Mouse (Mus musculus) forebrain, embryonic 16.5 days (tissue): ENCODE results near the gene Pam16. TPM values are rescaled to one million over a fixed set of nuclear protein-coding genes. Genes with fewer than 3 reads are reported as not detected.

Experiments used
- ATAC-seq: fragments of 200-750 bp; cut with Nextera tagmentation; 2 replicates; pipeline ENCODE4 v1.8.0; 2017; ENCODE audit warnings: mild to moderate bottlenecking, moderate library complexity
- H3K27ac ChIP-seq: fragments of 300-500 bp; sonication (generic); 2 replicates; pipeline ENCODE4 v1.5.1; 2014; ENCODE audit warnings: low read length, control low read depth
- H3K27me3 ChIP-seq: fragments of 300-500 bp; sonication (generic); replicated peaks from 2 replicates; pipeline ENCODE4 v1.6.1; 2014; ENCODE audit warnings: low read length; ENCODE audit not compliant: control insufficient read depth, insufficient read depth
- H3K36me3 ChIP-seq: fragments of 300-500 bp; sonication (generic); 2 replicates; pipeline ENCODE4 v1.6.1; 2014; ENCODE audit not compliant: control insufficient read depth, insufficient read depth
- H3K4me1 ChIP-seq: fragments of 300-500 bp; sonication (generic); replicated peaks from 2 replicates; pipeline ENCODE4 v1.6.1; 2014; ENCODE audit warnings: low read length; ENCODE audit not compliant: control insufficient read depth, insufficient read depth
- H3K4me2 ChIP-seq: fragments of 300-500 bp; sonication (generic); 2 replicates; pipeline ENCODE4 v1.6.1; 2014; ENCODE audit warnings: mild to moderate bottlenecking, low read length, control low read depth
- H3K4me3 ChIP-seq: fragments of 300-500 bp; sonication (generic); replicated peaks from 2 replicates; pipeline ENCODE4 v1.5.1; 2014; ENCODE audit warnings: mild to moderate bottlenecking, low read length, control low read depth
- H3K9ac ChIP-seq: fragments of 300-500 bp; sonication (generic); replicated peaks from 2 replicates; pipeline ENCODE4 v1.6.1; 2014; ENCODE audit warnings: low read depth, low read length, control low read depth
- H3K9me3 ChIP-seq: fragments of 300-500 bp; sonication (generic); 2 replicates; pipeline ENCODE4 v1.6.1; 2016; ENCODE audit warnings: low read length; ENCODE audit not compliant: control insufficient read depth
- WGBS: fragments of 180-500 bp; shearing (Covaris S2); extraction: QIAGEN DNeasy Blood & Tissue Kit; methylation state at CpG from one replicate; pipeline ENCODE4 v1.1.7; 2014; 5-methylcytosine and 5-hydroxymethylcytosine counted together
- polyA plus RNA-seq: library from polyadenylated mRNA; unstranded; fragments of >200 nt; fragmentation: Nextera tagmentation; extraction: Ambion mirVana; gene quantifications from 2 replicates; pipeline ENCODE4 v1.2.1, GENCODE M21; 2015

Pam16 gene
- polyA plus RNA-seq = 132 and 157 TPM in 2 replicates

GRCm38 (mm10) chr16:4624481-4625110 lies at the start of gene Pam16:
Pam16 (minus strand) TSS chr16:4624988.
- peak; percentile 91 for ATAC-seq
- H3K9me3 ChIP-seq = no peaks in the 10 kb centered on the region
- H3K9ac ChIP-seq = peak within 1 kb of the TSS; percentile 79
- H3K4me1 ChIP-seq = peaks cover 17% of the 10 kb centered on the region
- H3K27me3 ChIP-seq = no peaks in the 10 kb centered on the region
- peak within 1 kb of the TSS; percentile 57 for H3K27ac ChIP-seq
- peak within 1 kb of the TSS; percentile 58 for H3K4me3 ChIP-seq
- H3K36me3 ChIP-seq = peaks cover 3% of the 10 kb centered on the region; the same call in 1 of the 2 replicates
- peak within 1 kb of the TSS; percentile 81 for H3K4me2 ChIP-seq
- WGBS = under 1% methylated on average over 56 of the region's 56 CpGs

GRCm38 (mm10) chr16:4674091-4674490 lies 49.3 kb upstream of the Pam16 start:
- ATAC-seq = no peak
- H3K4me2 ChIP-seq = no peak overlapping the region

GRCm38 (mm10) chr16:4670317-4670716 lies 45.5 kb upstream of the Pam16 start:
- 0 out of 2 replicates have a peak, but pooled peaks cover 3% of the 10 kb centered on the region for H3K36me3 ChIP-seq
- no peak for ATAC-seq
- H3K4me1 ChIP-seq = no peaks in the 10 kb centered on the region
- no peaks in the 10 kb centered on the region for H3K27me3 ChIP-seq
- H3K9ac ChIP-seq = no peak overlapping the region
- no peak overlapping the region for H3K4me2 ChIP-seq
- H3K27ac ChIP-seq = no peak overlapping the region
- no peak overlapping the region for H3K4me3 ChIP-seq
- WGBS = 80% methylated on average over 5 of the region's 5 CpGs
- H3K9me3 ChIP-seq = no peaks in the 10 kb centered on the region

More at GRCm38 (mm10) chr16:4674091-4674490, 49.3 kb upstream of the Pam16 start:
- H3K27ac ChIP-seq = no peak overlapping the region
- H3K4me1 ChIP-seq = peaks cover 7% of the 10 kb centered on the region; the same call in 1 of the 2 replicates
- H3K9me3 ChIP-seq = no peaks in the 10 kb centered on the region
- no peaks in the 10 kb centered on the region for H3K27me3 ChIP-seq
- no peak overlapping the region for H3K9ac ChIP-seq
- H3K4me3 ChIP-seq = no peak overlapping the region
- 92% methylated on average over 4 of the region's 4 CpGs for WGBS
- H3K36me3 ChIP-seq = peaks cover 5% of the 10 kb centered on the region; the same call in 1 of the 2 replicates

- Histone ChIP-seq H3K4me3 (no peak overlapping the region), H3K4me2 (no peak overlapping the region), H3K9me3 (no peaks in the 10 kb centered on the region), H3K36me3 (no peaks in the 10 kb centered on the region), H3K27me3 (no peaks in the 10 kb centered on the region), H3K9ac (no peak overlapping the region), H3K4me1 (no peaks in the 10 kb centered on the region), H3K27ac (no peak overlapping the region)
- 39% methylated on average over 3 of the region's 3 CpGs for WGBS
- ATAC-seq = peak; percentile 91
Measured at GRCm38 (mm10) chr16:4667190-4667808, 42.5 kb upstream of the Pam16 start.

DNA sequence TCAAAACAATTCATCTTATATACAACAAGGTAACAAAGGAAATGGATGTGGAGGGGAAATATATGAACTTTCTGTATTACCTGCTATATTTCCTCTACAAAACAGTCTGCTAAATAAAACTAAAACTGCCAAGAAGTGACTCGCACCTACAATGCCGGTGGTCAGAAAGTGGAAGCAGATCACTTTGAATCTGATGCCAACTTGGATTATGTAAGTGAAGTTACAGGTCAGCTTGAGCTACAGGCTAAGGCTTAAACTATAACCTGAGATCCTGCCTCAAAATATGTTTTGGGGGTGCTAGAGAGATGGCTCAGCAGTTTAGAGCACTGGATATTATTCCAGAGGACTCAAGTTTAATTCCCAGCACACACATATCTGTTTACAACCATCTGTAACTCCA lies 40.9 kb upstream of the Pam16 start:
- no peaks in the 10 kb centered on the region for H3K9me3 ChIP-seq
- H3K4me2 ChIP-seq = no peak overlapping the region
- no peak for ATAC-seq
- H3K36me3 ChIP-seq = 0 out of 2 replicates have a peak, but pooled peaks cover 2% of the 10 kb centered on the region
- H3K9ac ChIP-seq = no peak overlapping the region
- H3K27me3 ChIP-seq = no peaks in the 10 kb centered on the region
- H3K27ac ChIP-seq = no peak overlapping the region
- no peaks in the 10 kb centered on the region for H3K4me1 ChIP-seq
- WGBS = 94% methylated on average over 2 of the region's 2 CpGs
- H3K4me3 ChIP-seq = no peak overlapping the region

GRCm38 (mm10) chr16:4663806-4664205 lies 39.0 kb upstream of the Pam16 start:
- H3K4me2 ChIP-seq = no peak overlapping the region
- H3K9me3 ChIP-seq = no peaks in the 10 kb centered on the region
- H3K27ac ChIP-seq = no peak overlapping the region
- no peak overlapping the region for H3K9ac ChIP-seq
- ATAC-seq = no peak
- 0 out of 2 replicates have a peak, but pooled peaks cover 2% of the 10 kb centered on the region for H3K36me3 ChIP-seq
- no peaks in the 10 kb centered on the region for H3K27me3 ChIP-seq
- no peak overlapping the region for H3K4me3 ChIP-seq
- 87% methylated on average over 2 of the region's 2 CpGs for WGBS
- peaks cover 6% of the 10 kb centered on the region for H3K4me1 ChIP-seq

GRCm38 (mm10) chr16:4661605-4662004 lies 36.8 kb upstream of the Pam16 start:
- no peak overlapping the region for H3K4me3 ChIP-seq
- WGBS = 75% methylated on average over 2 of the region's 2 CpGs
- no peaks in the 10 kb centered on the region for H3K9me3 ChIP-seq
- no peak overlapping the region for H3K4me2 ChIP-seq
- no peak overlapping the region for H3K27ac ChIP-seq
- H3K9ac ChIP-seq = no peak overlapping the region
- H3K36me3 ChIP-seq = 0 out of 2 replicates have a peak, but pooled peaks cover 2% of the 10 kb centered on the region
- ATAC-seq = no peak
- peaks cover 8% of the 10 kb centered on the region for H3K4me1 ChIP-seq
- no peaks in the 10 kb centered on the region for H3K27me3 ChIP-seq

GRCm38 (mm10) chr16:4659326-4659725 lies 34.5 kb upstream of the Pam16 start:
- ATAC-seq = no peak
- H3K4me2 ChIP-seq = no peak overlapping the region
- WGBS = 10% methylated on average over 2 of the region's 2 CpGs
- no peaks in the 10 kb centered on the region for H3K9me3 ChIP-seq
- no peaks in the 10 kb centered on the region for H3K27me3 ChIP-seq
- peaks cover 8% of the 10 kb centered on the region for H3K4me1 ChIP-seq
- 0 out of 2 replicates have a peak, but pooled peaks cover 2% of the 10 kb centered on the region for H3K36me3 ChIP-seq
- H3K27ac ChIP-seq = peak overlapping the region; percentile 38; the same call in 1 of the 2 replicates
- 0 out of 2 replicates have a peak overlapping the region, but pooled peaks have one; percentile 15 for H3K9ac ChIP-seq
- no peak overlapping the region for H3K4me3 ChIP-seq

- WGBS = 10% methylated on average over 11 of the region's 11 CpGs
- Histone ChIP-seq H3K9ac (no peak overlapping the region), H3K27me3 (no peaks in the 10 kb centered on the region), H3K36me3 (0 out of 2 replicates have a peak, but pooled peaks cover 2% of the 10 kb centered on the region), H3K4me1 (peaks cover 8% of the 10 kb centered on the region), H3K4me2 (no peak overlapping the region), H3K4me3 (no peak overlapping the region), H3K27ac (no peak overlapping the region; the same call in 1 of the 2 replicates), H3K9me3 (no peaks in the 10 kb centered on the region)
- peak; percentile 47; the same call in 1 of the 2 replicates for ATAC-seq
Measured at GRCm38 (mm10) chr16:4658781-4659245, 34.0 kb upstream of the Pam16 start.
